Mouse (Mus musculus): ENCODE measurements around the gene Qrich2. TPM values are rescaled to one million over a fixed set of nuclear protein-coding genes. Genes with fewer than 3 reads are reported as not detected.
"Not testable (repeated sequence)": the region's sequence is repeated elsewhere in the genome, so short reads cannot be mapped to it uniquely, and the experiment has no call there.

Qrich2 gene
- total RNA-seq, 2 experiments from 2014 or later, result not detected

DNA sequence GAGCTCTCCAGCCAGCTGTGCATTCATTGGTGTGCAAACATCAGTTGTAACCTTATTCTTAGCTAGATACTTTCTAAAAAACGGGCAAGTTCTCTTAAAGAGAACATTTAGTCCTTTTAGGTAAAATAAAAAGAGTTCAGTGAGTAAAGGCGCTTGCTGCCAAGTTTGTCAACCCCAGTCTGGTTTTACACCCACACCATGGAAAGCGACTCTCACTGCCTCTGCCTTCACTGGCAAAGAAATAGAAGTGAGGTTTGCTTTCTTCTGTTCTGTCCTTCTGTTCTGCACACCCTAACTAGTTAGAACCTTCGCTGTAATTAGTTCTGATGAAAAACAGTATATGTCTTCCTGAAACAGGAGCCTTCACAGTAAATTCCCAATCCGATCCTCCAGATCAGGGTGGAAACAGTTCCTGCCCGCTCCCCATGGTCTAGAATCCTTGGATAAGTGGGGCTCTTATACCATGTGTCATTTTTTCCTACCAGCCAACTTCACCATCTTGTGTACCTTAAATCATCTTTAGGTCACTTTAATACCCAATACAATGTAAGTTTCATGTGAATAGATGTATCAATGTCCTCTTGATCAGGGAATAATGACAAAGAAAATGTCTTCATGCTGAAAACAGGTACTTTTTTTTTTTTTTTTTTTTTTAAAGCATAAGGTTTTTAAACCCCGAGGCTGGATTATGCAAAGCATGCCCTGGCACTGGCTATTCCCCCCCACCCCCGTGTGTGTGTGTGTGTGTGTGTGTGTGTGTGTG is 33.3 kb downstream of the Qrich2 start:
- no peak for ATAC-seq (replicated peaks; ENCODE audit: low FRiP score, poor library complexity, severe bottlenecking)

DNA sequence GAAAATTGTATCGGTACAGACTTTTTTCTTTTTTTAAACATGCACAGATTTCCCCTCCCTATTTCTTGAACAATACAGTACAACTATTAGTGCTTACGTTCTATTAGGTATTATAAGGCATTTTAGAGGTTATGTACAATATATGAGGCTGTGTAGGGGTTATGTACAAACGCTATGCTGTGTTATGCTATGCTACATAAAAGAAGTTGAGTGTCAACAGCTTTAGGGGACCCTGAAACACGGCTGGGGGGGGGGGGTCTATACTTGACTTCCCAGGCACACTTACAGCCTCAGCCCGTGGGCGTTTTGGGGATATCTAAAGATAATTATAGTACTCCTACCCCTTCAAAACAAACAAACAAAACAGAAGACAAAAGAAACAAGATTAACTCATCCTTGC is 33.9 kb downstream of the Qrich2 start:
- ATAC-seq (replicated peaks; ENCODE audit: low FRiP score, poor library complexity, severe bottlenecking), result no peak

DNA sequence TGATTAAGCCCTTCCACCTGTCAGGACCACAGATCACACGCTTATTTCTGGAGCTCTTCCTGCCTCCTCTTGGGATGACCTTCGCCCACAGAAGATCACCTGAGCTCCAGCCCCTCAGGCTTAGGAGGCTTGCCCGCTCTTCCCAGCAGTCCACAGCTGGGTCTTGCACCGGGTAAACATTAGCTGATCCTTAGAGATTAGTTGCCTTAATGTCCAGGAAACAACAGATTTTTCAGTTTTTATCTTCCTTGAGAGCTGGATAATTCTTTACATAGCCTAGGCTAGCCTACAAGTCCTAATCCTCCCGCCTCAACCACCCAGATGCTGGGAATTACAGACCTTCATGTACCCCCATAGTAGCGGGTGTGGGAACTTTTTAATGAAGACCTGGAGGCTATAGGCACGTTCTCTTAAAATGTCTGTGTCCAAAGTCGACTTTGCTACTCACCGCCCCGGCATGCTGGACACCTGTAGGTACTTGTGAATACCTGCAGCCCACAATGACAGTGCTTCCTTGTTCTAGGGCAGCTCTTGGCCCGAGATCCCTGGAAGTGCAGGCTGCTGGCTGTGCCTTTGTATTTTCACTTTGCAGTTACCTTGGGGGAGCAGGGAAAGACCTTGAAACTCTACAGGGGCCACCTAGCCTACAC is 34.5 kb downstream of the Qrich2 start:
- no peak for ATAC-seq (replicated peaks; ENCODE audit: low FRiP score, poor library complexity, severe bottlenecking)

DNA sequence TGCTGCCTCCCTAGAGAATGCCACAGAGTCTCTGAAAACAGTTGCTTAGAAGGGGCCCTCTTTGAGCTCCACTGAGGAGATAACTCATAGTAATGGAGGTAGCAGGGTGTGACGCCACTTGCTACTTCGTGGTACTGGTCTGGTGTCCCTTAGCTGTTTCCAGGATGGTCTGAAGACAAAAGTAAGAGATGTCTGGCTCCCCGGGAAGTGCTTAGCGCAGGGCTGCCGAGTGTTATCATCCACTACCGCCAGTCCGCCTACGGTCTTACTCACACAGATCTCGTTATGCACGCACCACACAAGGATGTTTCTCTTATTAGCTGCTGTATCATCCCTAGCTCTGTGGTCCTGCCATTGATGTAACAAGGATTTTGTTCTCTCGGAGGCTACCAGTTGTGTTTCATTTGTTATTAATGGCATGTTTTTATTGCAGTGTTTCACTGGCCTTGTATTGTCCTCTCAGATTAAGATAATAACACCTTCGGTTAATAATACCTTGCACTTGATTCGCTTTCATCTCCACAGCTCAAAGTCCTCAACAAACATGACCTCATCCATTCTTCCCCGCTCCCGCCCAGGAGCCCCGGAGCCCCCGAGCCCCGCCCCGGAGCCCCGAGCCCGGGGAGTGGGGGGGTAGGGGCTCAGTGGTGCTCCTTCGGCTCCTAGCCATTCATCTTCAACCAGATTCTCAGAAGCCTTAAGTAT is 35.2 kb downstream of the Qrich2 start:
- no peak for ATAC-seq (replicated peaks; ENCODE audit: low FRiP score, poor library complexity, severe bottlenecking)

DNA sequence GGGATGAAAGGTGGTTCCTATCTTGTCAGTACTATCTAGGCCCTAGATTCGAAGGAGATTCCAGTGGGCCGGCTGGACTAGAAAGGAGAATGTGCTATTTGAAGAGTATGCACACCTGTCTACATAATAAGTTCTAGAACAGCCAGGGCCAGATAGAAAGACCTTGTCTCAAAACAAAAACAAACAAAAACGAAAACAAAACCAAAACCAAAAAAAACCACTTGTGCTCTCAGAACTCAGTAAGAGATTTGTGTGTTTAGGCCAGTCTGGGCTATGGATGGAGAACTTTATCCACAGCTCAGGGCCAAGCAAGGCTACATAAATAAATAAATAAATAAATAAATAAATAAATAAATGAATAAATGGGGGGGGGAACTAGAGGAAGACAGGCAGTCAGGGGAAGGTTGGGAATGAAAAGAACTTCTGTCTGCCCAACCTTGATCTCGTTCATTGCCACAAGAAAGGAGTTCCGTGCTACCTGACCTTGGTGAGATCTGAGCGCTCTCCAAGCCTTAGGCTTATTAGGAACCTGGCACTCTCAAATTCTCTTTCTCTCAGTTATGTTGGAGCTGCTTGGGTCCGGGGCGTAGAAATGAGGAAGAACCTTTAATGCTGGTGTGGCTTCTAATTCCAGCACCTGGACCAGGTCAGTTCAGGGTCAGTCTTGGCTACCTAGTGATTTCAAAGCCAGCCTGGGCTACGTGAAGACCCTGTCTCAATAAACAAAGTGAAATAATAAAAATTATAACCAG is 36.0 kb downstream of the Qrich2 start:
- ATAC-seq (replicated peaks; ENCODE audit: low FRiP score, poor library complexity, severe bottlenecking), result no peak

DNA sequence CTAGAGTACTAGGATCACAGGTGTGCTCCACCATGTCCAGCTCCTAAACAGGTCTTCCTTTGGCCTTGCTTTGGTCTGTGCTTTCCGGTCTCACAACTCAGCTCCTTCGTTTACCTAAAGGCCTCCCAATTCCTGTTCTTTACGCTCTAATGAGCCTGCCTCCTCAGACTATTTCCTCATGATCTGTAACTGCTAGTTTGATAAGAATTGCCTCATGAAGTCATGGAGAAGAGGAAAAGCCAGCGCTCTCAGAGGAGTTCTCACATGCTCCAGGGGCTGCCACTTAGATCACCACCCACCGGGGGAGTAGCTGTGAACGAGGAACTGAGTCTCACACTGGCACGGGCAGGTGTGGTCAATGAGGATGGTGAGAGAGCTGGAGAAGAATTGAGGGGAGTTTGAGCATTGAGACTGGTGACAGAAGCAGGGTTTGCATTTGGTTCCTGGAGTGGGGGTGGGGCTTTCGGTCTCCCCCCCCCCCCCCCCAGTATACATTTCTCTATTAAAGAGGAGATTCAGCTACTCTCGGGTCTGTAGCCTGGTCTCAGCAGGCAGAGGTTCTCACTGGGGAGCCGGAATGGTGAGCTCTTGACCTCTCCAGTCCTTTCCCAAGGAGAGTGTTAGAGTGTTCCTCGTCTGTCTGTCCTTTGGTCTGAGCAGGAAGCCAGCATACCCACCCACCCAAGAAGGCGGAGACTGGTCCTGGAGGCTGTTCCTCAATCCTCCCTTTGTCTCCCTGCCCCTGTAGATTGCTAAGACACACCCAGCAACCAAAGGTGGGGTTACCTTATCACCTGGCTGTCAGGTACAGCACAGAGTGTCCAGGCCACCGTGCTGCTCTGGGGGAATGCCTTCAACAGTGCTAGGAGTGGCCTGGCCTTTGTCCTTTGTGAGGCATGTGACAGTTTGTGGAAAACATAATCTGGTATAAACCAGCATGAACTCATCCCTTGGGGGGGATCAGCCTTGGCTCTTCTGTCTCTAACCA is 36.9 kb downstream of the Qrich2 start:
- ATAC-seq (replicated peaks; ENCODE audit: low FRiP score, poor library complexity, severe bottlenecking), result no peak; the same call in 1 of the 2 replicates

DNA sequence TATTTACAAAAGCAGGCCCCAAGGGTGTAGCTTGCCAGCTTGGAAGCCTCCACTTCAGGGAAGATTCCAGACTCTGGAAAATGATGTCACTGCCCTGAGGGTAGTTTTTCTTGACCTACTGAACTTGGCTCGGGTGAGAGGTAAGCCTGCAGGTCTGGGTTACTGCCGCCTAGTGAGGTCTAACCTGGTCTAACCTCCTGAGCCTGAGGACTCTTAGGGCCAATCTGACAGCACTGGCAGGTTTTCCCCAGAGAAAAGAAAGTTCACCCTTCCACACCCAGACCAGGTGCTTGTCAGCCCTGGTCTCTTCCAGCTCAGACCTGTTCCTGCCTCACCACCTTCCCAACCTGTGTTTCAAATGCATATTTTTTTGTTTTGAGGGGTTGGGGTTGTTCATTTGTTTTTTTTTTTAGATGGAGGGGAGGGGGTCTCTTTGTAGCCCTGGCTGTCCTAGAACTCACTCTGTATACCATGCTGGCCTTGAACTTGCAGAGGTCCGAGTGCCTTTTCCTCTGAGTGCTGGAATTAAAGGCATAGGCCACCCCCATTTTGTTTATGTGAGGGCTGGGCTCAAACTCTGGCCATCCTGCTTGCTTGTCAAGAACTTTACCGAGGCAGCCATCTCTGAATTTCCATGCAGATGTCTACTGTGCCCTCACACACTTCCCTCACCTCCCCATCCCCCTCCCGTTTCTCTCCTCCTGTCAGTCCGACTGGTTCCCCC is 39.0 kb downstream of the Qrich2 start:
- ATAC-seq (replicated peaks; ENCODE audit: low FRiP score, poor library complexity, severe bottlenecking), result no peak

DNA sequence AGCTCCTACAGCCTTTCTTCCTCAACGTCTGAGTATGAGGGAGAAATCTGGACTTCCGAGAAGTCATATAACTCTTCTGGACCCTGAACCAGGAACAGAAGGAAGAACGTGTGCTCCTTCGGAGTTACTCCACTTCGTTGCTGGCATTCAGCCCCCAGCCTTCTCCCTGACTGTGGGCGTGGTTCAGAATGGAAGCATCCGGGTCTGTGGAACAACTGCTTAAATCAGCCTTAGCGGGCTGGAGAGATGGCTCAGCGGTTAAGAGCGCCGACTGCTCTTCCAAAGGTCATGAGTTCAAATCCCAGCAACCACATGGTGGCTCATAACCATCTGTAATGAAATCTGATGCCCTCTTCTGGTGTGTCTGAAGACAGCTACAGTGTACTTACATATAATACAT is 39.7 kb downstream of the Qrich2 start:
- not testable (repeated sequence) for ATAC-seq (replicated peaks; ENCODE audit: low FRiP score, poor library complexity, severe bottlenecking)

DNA sequence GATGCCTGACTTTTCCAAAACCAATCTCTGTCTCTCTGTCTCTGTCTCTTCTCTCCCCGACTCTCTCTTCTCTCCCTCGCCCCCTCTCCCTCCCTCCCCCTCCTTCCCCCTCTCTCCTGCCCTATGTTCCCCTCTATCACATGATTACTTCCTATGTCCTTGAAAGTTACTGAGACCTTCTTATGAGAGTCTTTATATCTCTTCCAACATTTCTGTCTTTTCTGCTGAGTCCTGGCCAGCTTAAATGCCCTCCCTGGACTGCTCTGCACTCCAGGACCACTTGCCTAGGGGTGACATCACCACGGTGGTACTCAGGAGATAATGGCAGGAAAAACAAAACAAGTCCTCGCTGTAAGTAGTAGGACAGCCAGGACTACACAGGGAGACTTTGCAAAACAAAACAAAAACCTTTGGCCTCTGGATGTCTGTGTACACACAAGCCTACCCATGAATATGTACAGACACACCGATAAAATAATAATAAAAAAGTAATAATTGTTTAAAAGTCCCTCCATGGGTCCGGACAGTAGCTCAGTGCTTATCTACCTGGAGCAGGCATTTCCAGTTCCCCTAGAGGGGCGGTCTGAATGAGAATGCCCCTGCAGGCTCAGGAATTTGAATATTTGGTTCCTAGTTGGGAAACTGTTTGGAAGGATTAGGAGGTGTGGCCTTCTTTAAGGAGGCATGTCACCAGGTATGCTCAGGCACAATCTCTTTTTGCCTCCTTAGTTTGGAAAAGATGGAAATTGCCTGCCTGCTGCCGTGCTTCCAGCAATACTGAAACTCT is 41.2 kb downstream of the Qrich2 start:
- no peak for ATAC-seq (replicated peaks; ENCODE audit: low FRiP score, poor library complexity, severe bottlenecking)

DNA sequence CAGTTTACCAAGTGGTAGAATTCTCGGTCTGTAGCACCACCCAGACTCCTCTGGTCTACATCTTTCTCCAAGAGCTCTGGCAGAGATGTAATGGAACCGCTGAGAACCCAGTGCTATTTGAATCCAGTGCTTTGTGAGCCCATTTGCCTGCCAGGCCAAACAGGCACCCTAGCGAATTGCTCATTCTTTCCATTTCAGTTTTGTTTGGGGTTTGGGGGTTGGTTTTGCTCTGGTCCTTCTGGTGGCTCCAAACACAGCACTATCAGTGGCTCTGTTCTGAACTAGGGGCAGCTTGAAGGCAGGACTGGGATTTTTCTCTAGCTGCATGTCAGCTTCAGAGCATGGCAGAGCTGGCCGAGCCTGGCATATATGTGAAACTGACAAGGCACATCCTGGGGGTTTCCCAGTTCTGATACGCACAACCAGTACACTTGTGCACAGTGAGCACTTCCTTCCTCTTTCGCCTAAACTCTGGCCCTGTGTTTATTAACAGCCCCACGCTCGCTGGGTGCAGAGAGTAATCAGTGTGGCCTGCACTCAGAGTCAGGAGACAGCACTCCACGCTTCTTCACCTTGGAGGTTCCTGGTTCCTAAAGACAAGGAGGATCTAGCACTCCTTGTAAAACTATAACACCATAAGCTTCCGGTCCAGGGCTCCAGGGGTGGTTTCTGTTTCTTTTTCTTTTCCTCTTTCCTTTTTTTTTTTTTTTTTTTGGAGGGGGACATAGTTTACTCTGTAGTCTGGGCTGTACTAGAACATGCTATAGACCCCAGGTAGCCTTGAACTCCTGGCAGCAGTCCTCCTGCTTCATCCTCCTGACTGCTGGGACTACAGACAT is 42.0 kb downstream of the Qrich2 start:
- no peak for ATAC-seq (replicated peaks; ENCODE audit: low FRiP score, poor library complexity, severe bottlenecking)

DNA sequence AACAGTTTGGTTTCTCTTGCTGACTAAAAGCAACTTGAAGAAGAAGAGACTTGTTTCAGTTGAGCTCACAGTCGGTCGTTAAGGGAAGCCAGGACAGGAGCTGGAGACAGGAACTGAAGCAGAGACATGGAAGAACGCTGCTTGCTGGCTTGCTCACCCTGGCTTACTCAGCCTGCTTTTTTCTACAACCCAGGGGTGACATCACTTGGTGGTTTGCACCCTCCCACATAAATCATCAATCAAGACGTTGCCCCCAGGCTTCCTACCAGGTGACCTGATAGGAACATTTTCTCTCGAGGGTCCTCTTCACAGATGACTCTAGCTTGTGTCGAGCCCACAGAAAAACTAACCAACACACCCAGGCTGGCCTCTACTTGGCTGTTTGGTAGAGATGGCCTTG is 42.8 kb downstream of the Qrich2 start:
- no peak for ATAC-seq (replicated peaks; ENCODE audit: low FRiP score, poor library complexity, severe bottlenecking)

DNA sequence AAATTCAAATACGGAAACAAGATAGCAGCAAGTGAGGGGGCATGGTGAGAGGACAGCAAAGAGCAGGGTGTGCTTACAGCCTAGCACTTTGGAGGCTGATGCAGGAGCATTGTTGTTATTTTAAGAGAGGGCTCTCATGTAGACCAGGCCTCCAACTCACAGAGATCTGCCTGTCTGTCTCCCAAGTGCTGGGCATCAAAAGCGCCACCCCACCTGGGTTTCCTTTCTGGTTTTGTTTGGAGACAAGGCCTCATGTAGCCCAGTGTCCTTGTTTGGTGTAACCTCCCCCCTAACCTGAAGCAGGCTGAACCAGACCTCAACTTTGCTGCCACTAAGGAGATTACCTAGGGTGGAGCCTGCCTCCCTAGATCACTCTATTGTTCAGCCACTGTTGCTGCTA is 43.5 kb downstream of the Qrich2 start:
- no peak for ATAC-seq (replicated peaks; ENCODE audit: low FRiP score, poor library complexity, severe bottlenecking)

DNA sequence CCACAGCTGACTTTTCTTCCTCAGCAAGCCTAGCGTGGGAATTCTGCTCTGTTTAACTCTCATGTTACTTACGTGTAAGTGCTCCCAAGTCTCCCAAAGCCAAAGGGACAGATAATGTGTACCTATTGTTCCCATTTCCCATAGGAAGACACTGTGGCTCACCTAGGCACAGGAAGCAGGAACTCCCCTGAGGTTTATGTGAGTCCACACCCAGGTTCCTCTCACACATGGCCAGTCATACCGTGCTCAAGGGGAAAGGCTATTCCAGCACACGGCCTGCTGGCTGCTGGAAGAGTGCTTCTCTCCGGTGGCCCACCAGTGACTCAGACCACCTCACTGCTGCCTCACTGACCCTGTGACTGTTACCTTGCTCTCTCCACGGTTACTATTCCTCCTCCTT is 44.9 kb downstream of the Qrich2 start:
- ATAC-seq (replicated peaks; ENCODE audit: low FRiP score, poor library complexity, severe bottlenecking), result no peak

DNA sequence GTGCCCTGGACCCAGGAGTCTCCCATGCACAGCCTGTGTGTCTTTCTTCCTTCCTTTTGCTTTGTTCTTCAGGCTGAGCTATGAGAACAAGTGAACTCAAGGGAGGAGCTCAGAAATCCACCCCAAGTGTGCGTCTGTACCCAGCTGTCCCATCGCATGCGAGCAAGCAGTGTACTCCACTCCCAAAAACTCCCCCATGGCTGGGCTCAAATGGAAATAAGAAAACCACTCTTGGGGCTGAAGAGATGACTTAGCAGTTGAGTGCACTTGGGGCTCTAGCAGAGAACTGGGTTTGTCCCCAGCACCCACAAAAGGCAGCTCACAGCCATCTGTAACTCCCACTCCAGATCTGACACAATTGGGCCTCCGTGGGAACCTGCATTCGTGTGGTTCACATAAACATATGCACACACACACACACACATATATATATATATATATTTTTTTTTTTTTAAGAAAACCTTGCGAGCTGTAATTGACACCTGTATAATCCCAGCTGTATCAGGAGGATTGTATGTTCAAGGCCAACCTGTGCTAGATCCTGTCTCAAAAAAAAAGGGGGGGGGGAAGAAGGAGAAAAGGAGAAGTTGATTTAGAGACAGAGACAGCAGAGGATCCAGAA is 47.1 kb downstream of the Qrich2 start:
- no peak for ATAC-seq (replicated peaks; ENCODE audit: low FRiP score, poor library complexity, severe bottlenecking)

DNA sequence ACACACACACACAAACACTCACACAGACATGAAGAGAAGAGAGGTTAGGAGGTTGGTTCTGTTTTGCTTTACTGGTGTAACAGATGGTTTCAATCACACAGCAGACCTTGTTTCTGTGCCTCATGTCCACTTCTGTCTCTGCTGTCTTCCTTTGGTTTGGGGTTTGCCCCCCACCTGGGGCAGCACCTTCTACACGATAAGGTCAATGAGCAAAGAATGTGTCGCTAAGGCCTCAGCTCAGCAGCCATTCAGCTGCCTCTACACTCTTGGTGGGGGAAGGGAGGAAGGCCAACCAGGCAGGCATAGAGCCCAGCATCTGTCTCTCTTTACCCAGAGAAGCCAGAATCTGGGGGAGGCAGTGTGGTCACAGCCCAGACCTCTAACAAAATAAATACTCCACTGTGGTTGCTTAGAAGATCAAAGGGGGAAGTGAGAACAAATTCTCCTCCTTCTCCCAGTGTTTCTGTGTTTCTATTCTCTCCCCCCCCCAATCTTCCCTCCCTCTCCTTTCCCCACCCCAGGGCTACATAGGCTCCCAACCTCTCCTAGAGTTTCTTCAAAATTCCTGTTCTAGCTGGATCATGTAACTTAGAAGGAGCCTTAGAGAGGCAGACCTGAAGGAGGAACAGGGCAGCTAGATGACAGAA is 47.7 kb downstream of the Qrich2 start:
- no peak for ATAC-seq (replicated peaks; ENCODE audit: low FRiP score, poor library complexity, severe bottlenecking)

DNA sequence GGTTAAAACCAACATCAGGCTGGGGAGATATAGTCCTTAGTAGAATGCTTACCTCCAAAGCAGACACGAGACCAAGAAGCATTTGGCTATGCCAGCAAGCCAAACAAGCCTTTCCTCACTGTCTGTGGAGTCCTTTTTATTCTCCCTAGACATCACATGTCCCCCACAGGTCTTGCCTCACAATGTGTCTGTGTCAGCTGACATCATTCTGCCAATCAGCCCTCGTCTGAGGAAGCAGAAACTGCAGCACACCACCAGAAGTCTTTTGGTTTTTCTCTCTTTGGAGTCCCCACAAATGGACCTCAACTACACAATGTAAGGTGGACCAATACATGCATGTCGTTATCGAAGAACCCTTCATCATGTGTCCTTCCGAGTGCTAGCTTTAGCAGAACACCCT is 49.0 kb downstream of the Qrich2 start:
- no peak for ATAC-seq (replicated peaks; ENCODE audit: low FRiP score, poor library complexity, severe bottlenecking)
